In genomic region chr7:38131186-38131585, GRCm38 (mm10) we compare ENCODE assay signal across 9 mouse cellular contexts. TPM values are rescaled to one million over a fixed set of nuclear protein-coding genes. Genes with fewer than 3 reads are reported as not detected.
DNase-seq lines count a peak whose midpoint lies in the region; ATAC-seq and TF ChIP-seq lines count a peak whose summit lies in the region.
"Had no signal": no experiment of that assay in that cellular context is flagged by ENCODE, and none has a peak within 500 bp of the region (broad histone marks: within the 10 kb centered on the region; RNA-seq: fewer than 3 reads in every experiment).

No protein-coding gene starts in this region.

- peak in 1 of 2 experiments; percentile 21 for DNase-seq in cerebellum, adult 2 months
- DNase-seq in cerebellum, adult 8-10 months: no peak
- DNase-seq in right cerebral cortex, adult 2 months (ENCODE audit: low spot score in 2 of 2): peak; percentile 55 to 62
- no peak for DNase-seq in right cerebral cortex, postnatal 36 days (ENCODE audit: low spot score in 2 of 2)
- DNase-seq in embryo, embryonic 11 days: peak; percentile 76
- DNase-seq in lung, postnatal 0 days (ENCODE audit: low spot score): peak; percentile 59

- H3K36me3 ChIP-seq in intestine, embryonic 16.5 days (ENCODE audit: control insufficient read depth, insufficient read depth, low read length): no peaks in the 10 kb centered on the region
- no peaks in the 10 kb centered on the region for H3K36me3 ChIP-seq in lung, postnatal 0 days (ENCODE audit: insufficient read depth, low read length)
- no peaks in the 10 kb centered on the region for H3K36me3 ChIP-seq in small intestine, adult 2 months (ENCODE audit: control insufficient read depth, insufficient read depth, low read length)

- no peaks in the 10 kb centered on the region for H3K9me3 ChIP-seq in intestine, embryonic 16.5 days (ENCODE audit: control insufficient read depth, low read length)
- H3K9me3 ChIP-seq in lung, postnatal 0 days (ENCODE audit: low read length): no peaks in the 10 kb centered on the region

- no peak for TF ChIP-seq POLR2A in cerebellum, adult 2 months (IDR thresholded peaks at IDR 0.05; ENCODE audit: borderline replicate concordance, insufficient read depth, low read length)
- no peak for TF ChIP-seq POLR2A in small intestine, adult 2 months (IDR thresholded peaks at IDR 0.05; ENCODE audit: low read depth, low read length)

- H3K4me3 ChIP-seq in cerebellum, adult 2 months (replicated peaks; ENCODE audit: insufficient read depth, low read depth, low read length): no peak overlapping the region
- H3K4me3 ChIP-seq in intestine, embryonic 16.5 days (ENCODE audit: low read length): no peak overlapping the region
- no peak overlapping the region for H3K4me3 ChIP-seq in lung, postnatal 0 days (ENCODE audit: low read depth, low read length)
- no peak overlapping the region for H3K4me3 ChIP-seq in small intestine, adult 2 months (ENCODE audit: low read depth, low read length)
- H3K4me3 ChIP-seq: myocyte had no signal

- H3K27me3 ChIP-seq in cerebellum, adult 2 months (ENCODE audit: control insufficient read depth, insufficient read depth, low read length): no peaks in the 10 kb centered on the region
- no peaks in the 10 kb centered on the region for H3K27me3 ChIP-seq in intestine, embryonic 16.5 days (replicated peaks; ENCODE audit: control insufficient read depth, insufficient read depth, low read length)
- H3K27me3 ChIP-seq in lung, postnatal 0 days (replicated peaks; ENCODE audit: insufficient read depth, low read length): no peaks in the 10 kb centered on the region
- no peaks in the 10 kb centered on the region for H3K27me3 ChIP-seq in small intestine, adult 2 months (ENCODE audit: control insufficient read depth, insufficient read depth, low read length)

- H3K4me2 ChIP-seq in intestine, embryonic 16.5 days (ENCODE audit: low read depth, low read length): no peak overlapping the region
- no peak overlapping the region for H3K4me2 ChIP-seq in lung, postnatal 0 days (replicated peaks; ENCODE audit: low read depth, low read length)

- no peak for TF ChIP-seq EP300 in lung, postnatal 0 days (IDR thresholded peaks at IDR 0.05)

- no peak overlapping the region for H3K9ac ChIP-seq in intestine, embryonic 16.5 days (ENCODE audit: low read depth, low read length)
- H3K9ac ChIP-seq in lung, postnatal 0 days (replicated peaks; ENCODE audit: low read depth): no peak overlapping the region

- whole genome bisulfite sequencing in cerebellum, adult 2 months: 23% methylated on average over 5 of the region's 5 CpGs
- WGBS in intestine, embryonic 16.5 days: 31% methylated on average over 5 of the region's 5 CpGs
- WGBS in lung, postnatal 0 days: 25% methylated on average over 5 of the region's 5 CpGs
- WGBS in small intestine, adult 2 months: 24% methylated on average over 5 of the region's 5 CpGs

- ATAC-seq in intestine, embryonic 16.5 days: peak; percentile 54
- ATAC-seq in lung, postnatal 0 days: no peak; the same call in 1 of the 2 replicates

- TF ChIP-seq CTCF in cerebellum, adult 2 months (IDR thresholded peaks at IDR 0.05; ENCODE audit: borderline replicate concordance, insufficient read depth, low read depth, low read length): peak; percentile 58
- peak; percentile 80 for TF ChIP-seq CTCF in lung, postnatal 0 days (IDR thresholded peaks at IDR 0.05)
- TF ChIP-seq CTCF in small intestine, adult 2 months (IDR thresholded peaks at IDR 0.05; ENCODE audit: extremely low read depth, insufficient read length, insufficient replicate concordance, low read depth, low read length): peak; percentile 14; the same call in 1 of the 2 replicates

- H3K4me1 ChIP-seq in cerebellum, adult 2 months (ENCODE audit: control insufficient read depth, insufficient read depth, low read length): no peaks in the 10 kb centered on the region
- no peaks in the 10 kb centered on the region for H3K4me1 ChIP-seq in intestine, embryonic 16.5 days (ENCODE audit: control insufficient read depth, insufficient read depth, low read length)
- no peaks in the 10 kb centered on the region for H3K4me1 ChIP-seq in lung, postnatal 0 days (ENCODE audit: insufficient read depth, low read depth, low read length)
- H3K4me1 ChIP-seq in small intestine, adult 2 months (ENCODE audit: control insufficient read depth, insufficient read depth, insufficient read length, low read length): no peaks in the 10 kb centered on the region

- no peak overlapping the region for H3K27ac ChIP-seq in cerebellum, adult 2 months (ENCODE audit: insufficient read depth, low read length)
- no peak overlapping the region for H3K27ac ChIP-seq in intestine, embryonic 16.5 days (ENCODE audit: low read length)
- no peak overlapping the region for H3K27ac ChIP-seq in lung, postnatal 0 days (ENCODE audit: low read length)
- no peak overlapping the region for H3K27ac ChIP-seq in small intestine, adult 2 months (ENCODE audit: insufficient read depth, low read depth, low read length)

RNA-seq across cellular contexts. Expression of gene Ccne1, which starts 23.9 kb away (rescaled TPM):
- polyA plus RNA-seq in cerebellum, adult 2 months (2012; rRNA removed): 19.6 and 20.3 TPM in 2 replicates
- 45.8 and 55.9 TPM in 2 replicates for polyA plus RNA-seq in intestine, embryonic 16.5 days (2015; fragmentation: Nextera tagmentation; extraction: Ambion mirVana)
- polyA plus RNA-seq in lung, postnatal 0 days (2015; fragmentation: Nextera tagmentation; extraction: Ambion mirVana): 2.9 and 3.6 TPM in 2 replicates
- 3.1 and 5.0 TPM in 2 replicates for polyA plus RNA-seq in small intestine, adult 2 months (2012; rRNA removed)

RNA-seq across cellular contexts. Expression of gene 1600014C10Rik, which starts 51.8 kb away (rescaled TPM):
- 32.8 and 33.1 TPM in 2 replicates for polyA plus RNA-seq in cerebellum, adult 2 months (2012; rRNA removed)
- 16.6 TPM in 2 replicates for polyA plus RNA-seq in intestine, embryonic 16.5 days (2015; fragmentation: Nextera tagmentation; extraction: Ambion mirVana)
- 15.0 and 16.0 TPM in 2 replicates for polyA plus RNA-seq in lung, postnatal 0 days (2015; fragmentation: Nextera tagmentation; extraction: Ambion mirVana)
- polyA plus RNA-seq in small intestine, adult 2 months (2012; rRNA removed): 8.8 and 27.4 TPM in 2 replicates

Comparison
In these comparisons a context has a peak if more than half of its experiments do, and no peak if none do; other contexts are left out.
1. DNase-seq: peak in right cerebral cortex, adult 2 months (2 of 2), embryo, embryonic 11 days (single experiment) and lung, postnatal 0 days (single experiment); none in cerebellum, adult 8-10 months (single experiment) and right cerebral cortex, postnatal 36 days (0 of 2).
2. CTCF ChIP-seq: peak in every context shown above with its lines; median percentile 80 in lung, postnatal 0 days; 58 in cerebellum, adult 2 months; 14 in small intestine, adult 2 months.